Mouse (Mus musculus): Measurements from ENCODE around the gene Pygb. TPM values are rescaled to one million over a fixed set of nuclear protein-coding genes. Genes with fewer than 3 reads are reported as not detected.

The Pygb gene
- polyA plus RNA-seq, 1 experiment from 2014 or later = 243 TPM

DNA sequence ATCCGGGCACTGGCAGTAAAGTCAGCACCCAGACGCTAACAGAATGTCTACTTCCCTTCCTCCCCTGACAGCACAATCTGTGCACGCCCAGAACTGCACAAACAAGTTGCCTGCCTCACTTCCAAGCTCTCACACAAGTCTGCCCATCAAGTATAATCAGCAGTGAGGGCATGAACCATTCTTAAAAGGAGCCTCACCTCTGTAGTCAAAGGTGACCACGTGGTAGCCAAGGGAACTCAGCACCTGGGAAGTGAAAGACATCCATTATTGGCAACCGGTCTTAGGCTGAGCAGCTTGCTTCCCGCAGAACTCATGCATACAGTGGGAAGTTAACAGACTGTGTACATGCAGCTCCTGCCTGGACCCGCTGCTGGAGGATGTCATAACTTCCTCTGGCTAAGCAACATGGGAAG lies 55.5 kb downstream of the Pygb start:
- H3K4me1 ChIP-seq (ENCODE audit: control insufficient read depth, insufficient read depth, low read length) = no peaks in the 10 kb centered on the region; the same call in 1 of the 2 replicates
- 70% methylated on average over 7 of the region's 7 CpGs for WGBS
- H3K4me3 ChIP-seq (ENCODE audit: low read length) = no peak overlapping the region
- no peak overlapping the region for H3K9ac ChIP-seq (ENCODE audit: low read length)
- no peaks in the 10 kb centered on the region for H3K36me3 ChIP-seq (ENCODE audit: control insufficient read depth, insufficient read depth)
- H3K27me3 ChIP-seq (ENCODE audit: control insufficient read depth, insufficient read depth, low read length) = no peaks in the 10 kb centered on the region
- no peak for ATAC-seq (replicated peaks; ENCODE audit: extremely low read depth, insufficient read depth, low FRiP score)
- H3K9me3 ChIP-seq (replicated peaks; ENCODE audit: control insufficient read depth, low read length) = no peaks in the 10 kb centered on the region
- no peak overlapping the region for H3K4me2 ChIP-seq (ENCODE audit: low read depth, low read length)
- H3K27ac ChIP-seq (ENCODE audit: low read length) = no peak overlapping the region

DNA sequence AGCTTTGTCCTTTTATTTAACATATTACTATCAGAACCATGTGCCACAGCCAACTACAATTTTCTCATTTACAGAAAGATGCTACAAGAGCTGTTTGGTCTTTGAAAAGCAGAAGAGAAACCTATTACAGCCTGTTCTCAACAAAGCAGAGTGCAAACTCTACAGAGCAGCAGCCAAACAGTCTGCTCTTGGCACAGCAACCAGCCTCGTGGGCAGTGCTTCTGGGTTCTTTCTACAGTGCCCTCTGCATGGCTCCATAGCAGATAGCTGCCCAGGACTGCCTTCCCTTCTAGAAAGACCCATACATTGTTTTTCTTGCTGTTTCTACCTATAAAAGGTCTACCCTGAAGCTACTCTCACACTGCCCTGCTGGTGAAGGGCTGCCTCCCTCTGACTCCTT lies 58.3 kb downstream of the Pygb start:
- H3K9ac ChIP-seq (ENCODE audit: low read length) = no peak overlapping the region
- no peaks in the 10 kb centered on the region; the same call in 1 of the 2 replicates for H3K4me1 ChIP-seq (ENCODE audit: control insufficient read depth, insufficient read depth, low read length)
- H3K4me2 ChIP-seq (ENCODE audit: low read depth, low read length) = no peak overlapping the region
- no peaks in the 10 kb centered on the region for H3K9me3 ChIP-seq (replicated peaks; ENCODE audit: control insufficient read depth, low read length)
- ATAC-seq (replicated peaks; ENCODE audit: extremely low read depth, insufficient read depth, low FRiP score) = no peak
- H3K4me3 ChIP-seq (ENCODE audit: low read length) = no peak overlapping the region
- no peak overlapping the region for H3K27ac ChIP-seq (ENCODE audit: low read length)
- no peaks in the 10 kb centered on the region for H3K27me3 ChIP-seq (ENCODE audit: control insufficient read depth, insufficient read depth, low read length)
- 61% methylated on average over 1 of the region's 1 CpGs for WGBS
- H3K36me3 ChIP-seq (ENCODE audit: control insufficient read depth, insufficient read depth) = no peaks in the 10 kb centered on the region

DNA sequence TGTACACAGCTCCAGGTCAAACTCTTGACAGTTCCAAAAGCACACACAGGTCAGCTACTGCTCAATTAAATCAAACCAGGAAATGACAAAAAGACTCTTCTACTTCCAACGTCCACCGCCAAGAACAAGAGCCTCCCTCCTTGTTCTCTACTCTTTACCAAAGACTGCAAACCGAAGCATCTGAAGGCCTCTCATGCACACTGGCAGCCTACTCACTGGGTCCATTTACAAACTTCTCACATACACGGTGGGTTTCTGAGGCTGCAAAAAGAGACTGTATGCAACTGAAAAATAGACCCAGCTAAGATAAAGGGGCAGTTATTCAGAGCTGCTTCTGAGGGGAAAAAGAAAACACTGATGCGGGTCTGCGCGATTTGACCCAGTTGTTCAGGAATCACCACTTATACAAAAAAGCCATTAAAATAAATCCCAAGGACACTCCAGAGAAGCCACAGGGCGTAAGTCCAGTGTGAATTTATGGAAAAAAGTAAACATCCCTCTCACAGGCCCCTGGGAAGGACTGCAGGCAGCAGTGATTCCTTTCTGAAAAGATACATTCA lies 61.0 kb downstream of the Pygb start:
- Histone ChIP-seq H3K4me2 (ENCODE audit: low read depth, low read length) (no peak overlapping the region), H3K4me3 (ENCODE audit: low read length) (no peak overlapping the region), H3K27me3 (ENCODE audit: control insufficient read depth, insufficient read depth, low read length) (no peaks in the 10 kb centered on the region), H3K9ac (ENCODE audit: low read length) (no peak overlapping the region), H3K4me1 (ENCODE audit: control insufficient read depth, insufficient read depth, low read length) (no peaks in the 10 kb centered on the region; the same call in 1 of the 2 replicates), H3K36me3 (ENCODE audit: control insufficient read depth, insufficient read depth) (no peaks in the 10 kb centered on the region), H3K27ac (ENCODE audit: low read length) (no peak overlapping the region), H3K9me3 (replicated peaks; ENCODE audit: control insufficient read depth, low read length) (no peaks in the 10 kb centered on the region)
- 83% methylated on average over 8 of the region's 8 CpGs for WGBS
- ATAC-seq (replicated peaks; ENCODE audit: extremely low read depth, insufficient read depth, low FRiP score) = no peak

DNA sequence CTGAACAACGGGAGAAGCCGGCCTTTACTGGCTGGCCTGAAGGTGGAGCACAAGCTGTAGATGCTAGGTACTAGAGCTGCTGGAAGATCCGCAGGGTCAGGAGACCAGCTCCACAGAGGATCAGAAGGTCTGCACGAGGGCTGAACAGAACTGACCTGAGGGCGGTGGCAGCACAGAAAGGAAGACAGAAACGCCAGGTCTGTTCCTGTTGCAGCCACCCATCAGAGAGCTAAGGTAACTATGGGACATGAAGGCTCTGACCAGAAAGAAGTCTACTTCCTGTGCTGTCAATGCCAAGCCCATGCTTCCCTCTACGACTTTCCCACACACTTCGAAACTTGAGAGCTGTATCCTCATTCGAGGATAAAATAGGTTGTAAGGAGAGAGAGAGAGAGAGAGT lies 64.7 kb downstream of the Pygb start:
- Histone ChIP-seq H3K4me3 (ENCODE audit: low read length) (no peak overlapping the region), H3K4me1 (ENCODE audit: control insufficient read depth, insufficient read depth, low read length) (no peaks in the 10 kb centered on the region; the same call in 1 of the 2 replicates), H3K36me3 (ENCODE audit: control insufficient read depth, insufficient read depth) (no peaks in the 10 kb centered on the region), H3K4me2 (ENCODE audit: low read depth, low read length) (no peak overlapping the region), H3K9ac (ENCODE audit: low read length) (no peak overlapping the region), H3K27me3 (ENCODE audit: control insufficient read depth, insufficient read depth, low read length) (no peaks in the 10 kb centered on the region), H3K9me3 (replicated peaks; ENCODE audit: control insufficient read depth, low read length) (no peaks in the 10 kb centered on the region), H3K27ac (ENCODE audit: low read length) (no peak overlapping the region)
- ATAC-seq (replicated peaks; ENCODE audit: extremely low read depth, insufficient read depth, low FRiP score) = no peak
- 53% methylated on average over 9 of the region's 9 CpGs for WGBS

DNA sequence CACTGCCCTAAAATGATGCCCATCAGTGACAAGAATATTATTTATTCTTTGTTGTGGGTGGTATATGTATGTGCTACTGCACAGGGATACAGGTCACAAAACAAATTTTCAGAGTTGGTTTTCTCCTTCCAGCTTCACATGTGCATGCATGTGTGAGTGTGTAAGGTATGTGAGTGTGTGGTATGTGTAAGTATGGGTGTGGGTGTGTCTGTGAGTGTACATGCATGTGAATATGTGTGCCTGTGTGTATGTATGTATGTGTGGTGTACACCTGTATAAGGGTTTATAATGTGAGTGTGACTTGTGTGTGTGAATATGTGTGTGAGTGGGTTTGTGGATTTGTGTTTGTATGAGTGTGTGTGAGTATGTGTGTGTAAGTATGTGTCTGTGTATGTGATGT lies 68.7 kb downstream of the Pygb start:
- Histone ChIP-seq H3K9me3 (replicated peaks; ENCODE audit: control insufficient read depth, low read length) (no peaks in the 10 kb centered on the region), H3K4me1 (ENCODE audit: control insufficient read depth, insufficient read depth, low read length) (no peaks in the 10 kb centered on the region), H3K27me3 (ENCODE audit: control insufficient read depth, insufficient read depth, low read length) (no peaks in the 10 kb centered on the region), H3K27ac (ENCODE audit: low read length) (no peak overlapping the region), H3K36me3 (ENCODE audit: control insufficient read depth, insufficient read depth) (no peaks in the 10 kb centered on the region), H3K4me2 (ENCODE audit: low read depth, low read length) (no peak overlapping the region), H3K9ac (ENCODE audit: low read length) (no peak overlapping the region), H3K4me3 (ENCODE audit: low read length) (no peak overlapping the region)
- no peak for ATAC-seq (replicated peaks; ENCODE audit: extremely low read depth, insufficient read depth, low FRiP score)

DNA sequence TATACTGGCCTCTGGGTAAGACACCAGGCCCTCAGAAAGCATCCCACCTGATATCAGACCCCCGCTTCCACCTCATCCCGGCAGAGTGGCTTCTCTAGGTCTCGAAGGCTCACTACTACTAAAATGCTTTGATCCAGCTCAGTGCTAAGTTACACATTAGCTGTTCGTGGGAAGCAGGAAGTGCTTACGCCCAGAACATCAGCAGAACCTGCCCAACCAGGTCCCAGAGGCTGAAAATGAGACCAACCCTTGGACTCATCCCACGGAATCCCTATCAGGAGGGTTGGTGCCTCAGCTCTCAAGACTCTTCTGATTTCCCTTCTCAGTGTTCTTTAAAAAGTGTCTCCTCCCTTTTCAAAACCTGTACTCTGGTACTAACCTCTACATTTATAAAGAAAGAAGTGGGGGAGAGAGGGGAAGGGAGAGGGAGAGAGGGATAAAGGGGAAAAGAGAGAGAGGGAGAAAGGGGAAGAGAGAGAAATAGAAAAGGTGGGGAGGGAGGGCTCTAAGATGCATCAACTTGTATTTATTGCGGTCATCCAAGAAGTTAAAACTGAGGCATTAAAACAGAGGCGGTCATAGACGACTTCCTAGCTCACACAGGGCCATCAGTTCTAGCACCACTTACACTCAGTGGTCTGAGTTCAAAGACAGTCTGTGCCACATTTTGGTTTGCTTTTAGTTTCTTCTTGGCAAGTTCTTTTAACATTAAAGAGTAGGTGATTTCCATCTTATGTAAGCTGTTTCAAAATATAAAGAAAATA lies 72.4 kb downstream of the Pygb start:
- Histone ChIP-seq H3K27ac (ENCODE audit: low read length) (no peak overlapping the region), H3K36me3 (ENCODE audit: control insufficient read depth, insufficient read depth) (no peaks in the 10 kb centered on the region), H3K9me3 (replicated peaks; ENCODE audit: control insufficient read depth, low read length) (no peaks in the 10 kb centered on the region), H3K9ac (ENCODE audit: low read length) (no peak overlapping the region), H3K4me3 (ENCODE audit: low read length) (no peak overlapping the region), H3K27me3 (ENCODE audit: control insufficient read depth, insufficient read depth, low read length) (no peaks in the 10 kb centered on the region), H3K4me1 (ENCODE audit: control insufficient read depth, insufficient read depth, low read length) (no peaks in the 10 kb centered on the region), H3K4me2 (ENCODE audit: low read depth, low read length) (no peak overlapping the region)
- ATAC-seq (replicated peaks; ENCODE audit: extremely low read depth, insufficient read depth, low FRiP score) = no peak
- WGBS = 80% methylated on average over 9 of the region's 9 CpGs

DNA sequence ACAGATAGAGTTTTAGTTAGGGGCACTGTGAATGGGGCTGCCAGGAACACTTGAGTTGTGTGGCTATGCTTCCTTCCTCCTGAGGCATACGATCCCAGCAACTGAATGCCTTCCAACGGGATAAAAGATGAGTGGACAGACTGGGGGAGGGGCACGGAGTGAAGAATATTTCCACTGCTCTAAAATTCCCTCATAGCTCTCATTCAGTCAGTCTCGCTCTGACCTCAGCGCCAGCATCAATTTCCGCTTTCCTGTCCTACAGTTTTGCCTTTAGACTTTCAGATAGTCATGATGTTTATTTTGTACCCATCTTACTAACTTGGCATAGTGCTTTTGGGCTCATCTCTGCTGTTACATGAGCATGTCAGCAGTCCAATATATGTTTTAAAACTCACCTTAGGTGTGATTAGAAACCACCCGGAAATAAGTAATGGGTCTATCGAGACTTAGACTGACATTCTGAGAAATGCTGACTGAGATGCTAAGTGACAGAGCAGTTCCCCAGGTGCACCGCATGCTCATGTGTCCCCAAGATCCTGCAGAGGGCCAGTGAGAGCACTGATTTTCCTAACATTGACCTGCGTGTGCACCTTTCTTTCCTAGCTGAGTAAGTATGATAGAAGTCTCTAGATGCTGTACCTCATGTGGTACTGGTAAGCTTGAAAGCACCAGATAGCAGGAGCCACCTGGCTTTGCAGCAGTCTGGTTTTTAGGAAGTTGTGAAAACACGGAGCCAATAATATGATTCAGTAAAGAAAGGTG lies 73.4 kb downstream of the Pygb start:
- Histone ChIP-seq H3K4me1 (ENCODE audit: control insufficient read depth, insufficient read depth, low read length) (no peaks in the 10 kb centered on the region), H3K27me3 (ENCODE audit: control insufficient read depth, insufficient read depth, low read length) (no peaks in the 10 kb centered on the region), H3K36me3 (ENCODE audit: control insufficient read depth, insufficient read depth) (no peaks in the 10 kb centered on the region), H3K4me2 (ENCODE audit: low read depth, low read length) (no peak overlapping the region), H3K9ac (ENCODE audit: low read length) (no peak overlapping the region), H3K9me3 (replicated peaks; ENCODE audit: control insufficient read depth, low read length) (no peaks in the 10 kb centered on the region), H3K27ac (ENCODE audit: low read length) (no peak overlapping the region), H3K4me3 (ENCODE audit: low read length) (no peak overlapping the region)
- ATAC-seq (replicated peaks; ENCODE audit: extremely low read depth, insufficient read depth, low FRiP score) = no peak
- WGBS = 72% methylated on average over 11 of the region's 11 CpGs

DNA sequence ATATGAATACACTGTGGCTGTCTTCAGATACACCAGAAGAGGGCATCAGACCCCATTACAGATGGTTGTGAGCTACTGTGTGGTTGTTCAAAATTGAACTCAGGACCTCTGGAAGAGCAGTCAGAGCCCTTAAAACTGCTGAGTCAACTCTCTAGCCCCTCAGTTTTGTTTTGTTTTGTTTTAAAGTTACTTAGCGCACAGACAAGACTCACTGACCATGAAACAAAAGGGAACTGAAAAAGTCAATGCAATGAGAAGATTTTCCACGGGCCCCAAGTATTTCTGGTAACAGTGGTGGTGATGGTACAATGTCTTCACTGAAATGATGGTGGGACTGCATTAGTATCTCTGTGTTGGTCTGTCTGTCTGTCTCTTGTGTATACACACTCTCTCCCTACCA lies 74.6 kb downstream of the Pygb start:
- no peaks in the 10 kb centered on the region for H3K36me3 ChIP-seq (ENCODE audit: control insufficient read depth, insufficient read depth)
- H3K27me3 ChIP-seq (ENCODE audit: control insufficient read depth, insufficient read depth, low read length) = no peaks in the 10 kb centered on the region
- H3K4me1 ChIP-seq (ENCODE audit: control insufficient read depth, insufficient read depth, low read length) = no peaks in the 10 kb centered on the region
- WGBS = 89% methylated on average over 2 of the region's 2 CpGs
- no peak for ATAC-seq (replicated peaks; ENCODE audit: extremely low read depth, insufficient read depth, low FRiP score)
- H3K9me3 ChIP-seq (replicated peaks; ENCODE audit: control insufficient read depth, low read length) = no peaks in the 10 kb centered on the region
- no peak overlapping the region for H3K4me3 ChIP-seq (ENCODE audit: low read length)
- H3K27ac ChIP-seq (ENCODE audit: low read length) = no peak overlapping the region
- no peak overlapping the region for H3K4me2 ChIP-seq (ENCODE audit: low read depth, low read length)
- no peak overlapping the region for H3K9ac ChIP-seq (ENCODE audit: low read length)

DNA sequence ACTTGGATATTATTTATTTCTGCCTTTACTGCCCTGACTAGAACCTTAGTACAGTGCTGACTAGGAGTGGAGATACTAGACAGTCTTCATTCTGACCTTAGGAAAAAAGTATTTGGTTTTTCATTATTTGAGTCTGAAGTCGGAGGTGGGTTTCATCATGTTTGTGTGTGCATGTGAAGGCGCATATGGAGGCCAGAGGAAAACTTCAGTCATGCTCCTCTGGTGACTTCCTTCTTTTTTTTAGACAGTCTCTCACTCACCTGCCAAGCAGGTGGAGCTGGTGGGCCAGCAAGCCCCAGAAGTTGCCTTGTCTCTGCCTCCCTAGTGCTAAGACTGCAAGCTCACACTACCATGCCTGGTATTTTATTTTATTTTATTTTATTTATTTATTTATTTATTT lies 80.5 kb downstream of the Pygb start:
- WGBS = 92% methylated on average over 2 of the region's 2 CpGs
- Histone ChIP-seq H3K9ac (ENCODE audit: low read length) (no peak overlapping the region), H3K27ac (ENCODE audit: low read length) (no peak overlapping the region), H3K4me3 (ENCODE audit: low read length) (no peak overlapping the region), H3K36me3 (ENCODE audit: control insufficient read depth, insufficient read depth) (no peaks in the 10 kb centered on the region), H3K27me3 (ENCODE audit: control insufficient read depth, insufficient read depth, low read length) (no peaks in the 10 kb centered on the region), H3K4me2 (ENCODE audit: low read depth, low read length) (no peak overlapping the region), H3K4me1 (ENCODE audit: control insufficient read depth, insufficient read depth, low read length) (peaks cover 3% of the 10 kb centered on the region; the same call in 1 of the 2 replicates), H3K9me3 (replicated peaks; ENCODE audit: control insufficient read depth, low read length) (no peaks in the 10 kb centered on the region)
- no peak for ATAC-seq (replicated peaks; ENCODE audit: extremely low read depth, insufficient read depth, low FRiP score)
